Mouse (Mus musculus): ENCODE data around the gene Acp5.

DNA sequence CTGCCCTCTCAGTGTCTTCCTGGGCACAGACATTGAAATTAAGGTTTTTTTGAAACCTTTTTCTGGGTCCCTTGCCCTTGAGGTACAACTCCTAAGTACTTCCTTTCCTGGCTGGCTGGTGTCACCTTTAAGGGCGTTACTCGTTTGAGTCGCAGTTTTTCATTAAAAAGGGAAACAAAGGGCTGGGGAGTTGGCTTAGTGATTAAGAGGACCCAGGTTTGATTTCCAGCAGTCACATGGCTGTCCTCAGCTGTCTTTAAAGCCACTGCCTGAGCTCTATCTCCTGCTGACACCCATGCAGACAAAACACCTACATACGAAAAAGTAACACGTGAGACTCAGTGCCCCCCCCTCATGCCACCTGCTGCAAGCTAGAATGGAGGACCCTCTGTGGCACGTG, 30.5 kb upstream of the Acp5 start:
- TF ChIP-seq MAZ (IDR thresholded peaks at IDR 0.05; ENCODE audit: low read depth, low read length) = no peak
- TF ChIP-seq JUND (conservative IDR thresholded peaks at IDR 0.05; ENCODE audit: low read depth, low read length) = no peak
- no peak for TF ChIP-seq NELFE (IDR thresholded peaks at IDR 0.05; ENCODE audit: low read depth, low read length)
- no peak for TF ChIP-seq MEF2A (IDR thresholded peaks at IDR 0.05; ENCODE audit: borderline replicate concordance, low read depth, low read length)
- no peak for TF ChIP-seq CTCF (conservative IDR thresholded peaks at IDR 0.05 in 1 of 2, IDR thresholded peaks at IDR 0.05 in 1 of 2; ENCODE audit: low read depth in 2 of 2, low read length in 2 of 2)

Data from CH12.LX (cell line).